Mouse (Mus musculus): ENCODE data around the gene Ankrd63. TPM values are rescaled to one million over a fixed set of nuclear protein-coding genes. Genes with fewer than 3 reads are reported as not detected.

The Ankrd63 gene
- polyA plus RNA-seq, 1 experiment from 2014 or later, result not detected

Other genes with a start within 250 kb of the Ankrd63 start
- 305 TPM in 2 replicates for gene Srp14, start 224.3 kb downstream of the Ankrd63 start, polyA plus RNA-seq (2016; fragmentation: Nextera tagmentation; extraction: Ambion mirVana)
- 5.6 and 7.5 TPM in 2 replicates for gene Bmf, start 154.3 kb downstream of the Ankrd63 start, polyA plus RNA-seq (2016; fragmentation: Nextera tagmentation; extraction: Ambion mirVana)
- gene Bub1b, start 105.8 kb downstream of the Ankrd63 start, polyA plus RNA-seq (2016; fragmentation: Nextera tagmentation; extraction: Ambion mirVana), result 62.9 and 63.6 TPM in 2 replicates
- 4.7 and 5.7 TPM in 2 replicates for gene Pak6, start 40.7 kb downstream of the Ankrd63 start, polyA plus RNA-seq (2016; fragmentation: Nextera tagmentation; extraction: Ambion mirVana)
- 0.41 and 1.1 TPM in 2 replicates for gene Plcb2, start 24.5 kb upstream of the Ankrd63 start, polyA plus RNA-seq (2016; fragmentation: Nextera tagmentation; extraction: Ambion mirVana)
- 25.2 and 25.4 TPM in 2 replicates for gene Inafm2, start 41.8 kb upstream of the Ankrd63 start, polyA plus RNA-seq (2016; fragmentation: Nextera tagmentation; extraction: Ambion mirVana)
- gene Ccdc9b, start 58.7 kb upstream of the Ankrd63 start, polyA plus RNA-seq (2016; fragmentation: Nextera tagmentation; extraction: Ambion mirVana), result 1.6 and 1.9 TPM in 2 replicates
- not detected in 2 replicates for gene Phgr1, start 68.8 kb upstream of the Ankrd63 start, polyA plus RNA-seq (2016; fragmentation: Nextera tagmentation; extraction: Ambion mirVana)
- 21.7 and 24.0 TPM in 2 replicates for gene Disp2, start 75.8 kb upstream of the Ankrd63 start, polyA plus RNA-seq (2016; fragmentation: Nextera tagmentation; extraction: Ambion mirVana)
- 90.3 and 93.5 TPM in 2 replicates for gene Knstrn, start 110.0 kb upstream of the Ankrd63 start, polyA plus RNA-seq (2016; fragmentation: Nextera tagmentation; extraction: Ambion mirVana)
- 54.1 and 58.5 TPM in 2 replicates for gene Ivd, start 158.0 kb upstream of the Ankrd63 start, polyA plus RNA-seq (2016; fragmentation: Nextera tagmentation; extraction: Ambion mirVana)
- 8.1 and 8.6 TPM in 2 replicates for gene Bahd1, start 196.4 kb upstream of the Ankrd63 start, polyA plus RNA-seq (2016; fragmentation: Nextera tagmentation; extraction: Ambion mirVana)
- 18.3 and 18.4 TPM in 2 replicates for gene Chst14, start 222.5 kb upstream of the Ankrd63 start, polyA plus RNA-seq (2016; fragmentation: Nextera tagmentation; extraction: Ambion mirVana)

Measured in neural tube, embryonic 12.5 days (tissue).